Mouse (Mus musculus) fibroblast of lung, adult 2 months (primary cell): ENCODE measurements around the gene Cenpx.
"Not testable (repeated sequence)": the region's sequence is repeated elsewhere in the genome, so short reads cannot be mapped to it uniquely, and the experiment has no call there.

ENCODE experiments used
- DNase-seq: peaks from one replicate; pipeline ENCODE4 v3.0.0-alpha.2; 2011; ENCODE audit warnings: low read depth

The Cenpx gene

GRCm38 (mm10) chr11:120713580-120714518 is at the start of gene Cenpx, which contains the start of gene Lrrc45:
TSS of gene Cenpx (minus strand) at chr11:120713738.
TSS of gene Lrrc45 (plus strand) at chr11:120713925.
- DNase-seq = peak; percentile 98

GRCm38 (mm10) chr11:120762672-120763041 is 49.1 kb upstream of the Cenpx start, which contains the start of gene Hmga1b:
TSS of gene Hmga1b (plus strand) at chr11:120762794.
- DNase-seq = not testable (repeated sequence)

- DNase-seq = no peak
Observed at GRCm38 (mm10) chr11:120761811-120762671, 48.5 kb upstream of the Cenpx start.

- DNase-seq = no peak
Observed at GRCm38 (mm10) chr11:120760236-120760635, 46.7 kb upstream of the Cenpx start.

GRCm38 (mm10) chr11:120751606-120752005 is 38.1 kb upstream of the Cenpx start:
- no peak for DNase-seq

- no peak for DNase-seq
Observed at GRCm38 (mm10) chr11:120749430-120749829, 35.9 kb upstream of the Cenpx start.

GRCm38 (mm10) chr11:120747974-120748373 is 34.4 kb upstream of the Cenpx start:
- DNase-seq = no peak

- no peak for DNase-seq
Observed at GRCm38 (mm10) chr11:120744121-120744701, 30.7 kb upstream of the Cenpx start.

- no peak for DNase-seq
Observed at GRCm38 (mm10) chr11:120740981-120741380, 27.4 kb upstream of the Cenpx start.

- no peak for DNase-seq
Observed at GRCm38 (mm10) chr11:120736424-120736823, 22.9 kb upstream of the Cenpx start.

GRCm38 (mm10) chr11:120733521-120733920 is 20.0 kb upstream of the Cenpx start:
- no peak for DNase-seq

- peak; percentile 87 for DNase-seq
Observed at GRCm38 (mm10) chr11:120731858-120732680, 18.5 kb upstream of the Cenpx start, which contains the start of gene Cbr2. TSS of gene Cbr2 (minus strand) at chr11:120732114.

GRCm38 (mm10) chr11:120731395-120731794 is 17.9 kb upstream of the Cenpx start:
- no peak for DNase-seq

GRCm38 (mm10) chr11:120730331-120730870 is 16.9 kb upstream of the Cenpx start:
- DNase-seq = no peak

- DNase-seq = not testable (repeated sequence)
Observed at GRCm38 (mm10) chr11:120729432-120730050, 16.0 kb upstream of the Cenpx start.

GRCm38 (mm10) chr11:120728530-120729240 is 15.1 kb upstream of the Cenpx start:
- DNase-seq = no peak

- no peak for DNase-seq
Observed at GRCm38 (mm10) chr11:120727564-120727963, 14.0 kb upstream of the Cenpx start.

GRCm38 (mm10) chr11:120727169-120727527 is 13.6 kb upstream of the Cenpx start, which contains the start of gene Dcxr:
TSS of gene Dcxr (minus strand) at chr11:120727281.
- DNase-seq = peak; percentile 97

- DNase-seq = no peak
Observed at GRCm38 (mm10) chr11:120726243-120727168, 13.0 kb upstream of the Cenpx start.
